Mouse (Mus musculus): Measurements from ENCODE around the gene Edn3.

The Edn3 gene

DNA sequence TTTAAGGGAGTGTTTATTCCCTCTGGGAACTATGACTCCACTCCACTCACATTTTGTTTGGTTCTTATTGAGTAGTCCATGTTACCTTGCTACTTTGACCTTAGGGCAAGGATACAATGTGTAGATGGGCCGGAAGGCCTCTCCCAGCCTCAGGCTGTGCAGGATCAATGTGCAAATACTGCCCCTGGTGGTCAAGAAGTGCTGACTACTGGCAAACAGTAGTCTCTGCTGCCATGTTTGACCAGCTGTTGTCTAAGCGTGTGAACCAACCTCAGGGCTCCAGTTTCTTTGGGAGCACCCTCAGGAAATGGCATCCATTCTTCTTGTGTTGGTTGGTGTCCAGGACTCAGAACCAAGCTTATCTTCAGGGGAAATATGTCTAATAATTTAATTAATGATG, 36.6 kb downstream of the Edn3 start:
- DNase-seq (ENCODE audit: inconsistent ontology term), result no peak

DNA sequence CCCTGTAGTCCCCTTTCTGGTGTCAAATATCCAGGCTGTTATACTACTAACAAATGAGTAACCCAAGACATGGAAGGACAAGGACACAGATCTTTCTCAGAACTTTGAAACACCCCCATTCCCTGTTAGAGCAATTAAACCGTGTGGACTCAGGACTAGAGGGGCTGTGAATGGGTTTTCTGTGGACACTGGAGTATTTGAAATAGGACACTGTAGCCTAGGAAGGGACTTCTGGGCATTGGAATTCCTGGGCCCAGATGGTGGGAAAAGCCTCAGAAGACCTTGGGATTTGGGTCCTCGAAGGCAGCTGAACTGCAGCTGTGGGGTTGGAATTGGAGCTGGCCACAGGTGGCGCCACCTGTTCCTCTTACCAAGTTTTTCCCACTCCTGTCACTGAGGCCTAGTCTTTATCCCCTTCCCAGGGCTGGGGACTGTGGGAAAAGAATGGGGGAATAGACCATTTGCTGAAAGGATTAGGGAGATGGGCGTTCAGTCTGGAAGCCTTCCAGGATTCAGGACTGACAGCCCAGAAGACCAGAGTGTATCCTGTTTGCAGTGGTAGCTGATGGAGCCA, 37.2 kb downstream of the Edn3 start:
- no peak for DNase-seq (ENCODE audit: inconsistent ontology term)

DNA sequence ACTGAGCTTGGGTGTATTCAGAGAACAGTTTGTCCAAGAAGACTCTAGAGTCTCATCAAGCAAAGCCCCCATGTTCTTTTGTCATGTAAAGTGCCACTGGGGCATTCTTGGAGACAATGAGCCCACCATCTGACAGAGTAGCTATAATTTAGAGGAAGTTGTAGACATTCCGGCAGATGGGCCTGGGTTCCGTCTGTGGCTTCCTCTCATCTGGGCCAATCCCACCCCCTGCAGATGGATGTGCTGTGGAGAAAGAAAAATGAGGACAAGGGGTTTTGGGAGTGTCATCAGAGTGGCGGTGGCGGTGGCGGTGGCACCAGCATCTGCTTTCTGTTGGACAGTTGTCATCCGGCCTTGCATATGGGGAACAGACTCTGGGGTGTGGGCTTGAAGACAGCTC, 42.0 kb downstream of the Edn3 start:
- no peak for DNase-seq (ENCODE audit: inconsistent ontology term)

DNA sequence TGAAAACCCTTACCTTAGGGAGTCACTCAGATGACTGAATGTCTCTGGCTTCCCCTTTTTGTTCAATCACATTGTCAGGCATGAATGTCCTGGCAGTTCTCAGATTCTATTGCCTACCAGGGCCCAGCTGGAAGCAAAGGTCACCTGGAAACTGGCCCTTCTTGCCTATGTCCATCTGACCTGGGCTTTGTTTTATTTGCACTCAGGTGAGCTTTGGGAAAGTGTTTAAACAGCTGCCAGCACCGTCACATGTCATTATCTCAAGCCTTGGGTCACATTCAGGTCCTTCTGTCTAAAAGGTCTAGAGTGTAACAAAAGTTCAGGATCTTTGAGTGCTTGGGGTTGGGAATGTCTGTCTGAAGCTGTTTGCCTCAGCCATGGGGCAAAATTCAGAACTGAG, 43.2 kb downstream of the Edn3 start:
- DNase-seq (ENCODE audit: inconsistent ontology term), result no peak

GRCm38 (mm10) chr2:174807900-174808299, 47.5 kb downstream of the Edn3 start:
- no peak for DNase-seq (ENCODE audit: inconsistent ontology term)

DNA sequence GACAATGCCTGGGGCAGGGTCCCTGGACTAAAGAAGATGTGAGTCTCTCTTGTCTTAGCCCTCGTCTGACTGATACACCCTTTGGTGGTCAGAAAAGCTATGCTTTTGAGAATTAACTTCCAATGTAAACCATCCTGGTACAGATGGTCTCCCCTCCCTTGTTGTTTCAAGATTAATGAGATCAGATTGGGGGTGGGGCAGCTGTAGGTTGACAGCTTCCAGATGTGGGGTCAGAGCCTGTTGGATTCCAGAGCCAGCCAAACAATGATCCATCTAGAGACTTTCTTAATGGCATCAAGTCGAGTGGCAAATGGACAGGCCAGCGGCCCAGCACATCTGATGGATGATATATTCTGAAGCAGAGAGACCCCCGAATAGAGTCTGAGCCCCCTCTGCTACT, 48.9 kb downstream of the Edn3 start:
- DNase-seq (ENCODE audit: inconsistent ontology term), result no peak

GRCm38 (mm10) chr2:174813306-174813705, 52.9 kb downstream of the Edn3 start:
- DNase-seq (ENCODE audit: inconsistent ontology term), result no peak

DNA sequence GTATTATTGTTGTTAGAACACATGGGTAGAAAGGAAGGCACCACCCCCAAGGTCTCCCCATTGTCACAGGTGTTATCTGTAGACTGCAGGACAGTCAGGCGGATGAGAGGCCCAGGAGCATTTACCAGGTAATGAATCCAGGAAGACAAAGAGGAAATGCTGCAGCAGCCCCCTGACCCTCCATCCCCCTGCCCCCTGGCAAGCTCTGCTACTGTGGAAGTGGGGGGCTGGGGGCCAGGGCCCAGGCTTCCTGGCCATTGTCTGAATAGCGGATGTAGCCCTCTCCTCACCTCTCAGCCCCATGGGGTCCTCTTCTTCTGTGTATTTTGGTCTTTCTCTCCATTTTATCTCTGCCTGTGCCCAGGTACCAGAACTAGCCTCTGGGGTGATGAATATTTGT, 55.7 kb downstream of the Edn3 start:
- DNase-seq (ENCODE audit: inconsistent ontology term), result no peak

DNA sequence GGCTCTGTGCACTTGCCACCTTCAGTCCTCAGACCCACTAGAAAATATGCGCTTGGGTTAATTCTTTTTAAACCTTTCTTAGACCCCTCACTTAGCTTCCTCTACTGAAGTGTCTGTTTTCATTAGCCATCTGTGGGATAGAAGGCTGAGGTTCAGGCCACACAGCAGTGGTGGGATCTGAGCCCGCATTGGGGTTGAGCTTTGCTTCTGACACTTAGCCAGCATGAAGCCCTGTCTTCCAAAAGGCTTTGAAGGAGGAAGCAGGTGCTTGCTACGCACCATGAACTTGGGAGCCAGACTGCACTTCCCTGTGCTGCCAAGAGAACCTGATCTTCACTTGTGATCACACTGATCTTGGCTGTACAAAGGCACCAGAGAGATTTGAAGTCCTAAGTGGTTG, 59.9 kb downstream of the Edn3 start:
- DNase-seq (ENCODE audit: inconsistent ontology term), result no peak

- no peak for DNase-seq (ENCODE audit: inconsistent ontology term)
Observed at GRCm38 (mm10) chr2:174827829-174828228, 67.4 kb downstream of the Edn3 start.

DNA sequence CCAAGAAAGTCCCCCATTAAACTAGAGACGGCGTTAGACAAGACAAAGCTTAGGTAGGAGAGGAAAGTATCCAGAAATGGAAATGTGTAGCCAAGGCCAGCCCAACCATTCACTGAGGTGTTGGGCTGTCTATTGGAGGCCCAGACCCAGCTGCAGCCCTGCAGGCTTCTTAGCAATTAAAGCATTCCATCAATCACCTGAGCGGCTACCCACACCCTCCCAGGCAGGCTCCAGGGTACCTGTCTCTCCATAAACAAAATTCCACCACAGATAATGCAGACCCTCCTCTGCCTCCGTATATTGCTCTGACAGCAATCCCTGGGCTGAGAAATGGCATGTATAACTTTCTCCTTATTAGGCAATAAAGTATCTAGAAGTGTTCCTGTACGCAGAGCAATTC, 73.2 kb downstream of the Edn3 start:
- DNase-seq (ENCODE audit: inconsistent ontology term), result no peak
